Mouse (Mus musculus) thymus, postnatal 4 days (tissue): ENCODE measurements around the gene Alkal2.

Source experiments
- DNase-seq: peaks from one replicate; pipeline ENCODE4 v3.0.0; 2021

The Alkal2 gene

DNA sequence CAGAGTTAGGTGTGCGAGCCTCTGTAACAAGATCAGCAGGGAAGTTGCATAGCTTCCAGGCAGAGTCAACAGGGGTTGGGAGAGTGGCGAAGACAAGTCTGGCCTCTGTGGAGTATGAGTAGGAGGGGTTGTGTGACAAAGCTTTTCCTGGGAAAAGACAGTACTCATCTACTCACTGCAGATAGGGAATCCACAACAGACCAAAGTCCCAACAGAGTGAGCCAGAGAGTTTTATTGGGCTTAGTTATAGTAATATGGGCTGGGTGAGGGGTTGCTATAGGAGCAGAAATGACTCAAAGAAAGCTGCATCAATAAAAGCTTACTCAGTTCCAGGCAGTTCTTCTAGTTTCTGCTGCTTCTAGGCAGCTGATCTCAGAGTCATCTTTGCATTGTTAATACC lies 49.2 kb downstream of the Alkal2 start:
- DNase-seq, result no peak

- no peak for DNase-seq
These were observed 52.8 kb downstream of the Alkal2 start for GRCm38 (mm10) chr12:30936899-30937298.
